In the genomic region with DNA sequence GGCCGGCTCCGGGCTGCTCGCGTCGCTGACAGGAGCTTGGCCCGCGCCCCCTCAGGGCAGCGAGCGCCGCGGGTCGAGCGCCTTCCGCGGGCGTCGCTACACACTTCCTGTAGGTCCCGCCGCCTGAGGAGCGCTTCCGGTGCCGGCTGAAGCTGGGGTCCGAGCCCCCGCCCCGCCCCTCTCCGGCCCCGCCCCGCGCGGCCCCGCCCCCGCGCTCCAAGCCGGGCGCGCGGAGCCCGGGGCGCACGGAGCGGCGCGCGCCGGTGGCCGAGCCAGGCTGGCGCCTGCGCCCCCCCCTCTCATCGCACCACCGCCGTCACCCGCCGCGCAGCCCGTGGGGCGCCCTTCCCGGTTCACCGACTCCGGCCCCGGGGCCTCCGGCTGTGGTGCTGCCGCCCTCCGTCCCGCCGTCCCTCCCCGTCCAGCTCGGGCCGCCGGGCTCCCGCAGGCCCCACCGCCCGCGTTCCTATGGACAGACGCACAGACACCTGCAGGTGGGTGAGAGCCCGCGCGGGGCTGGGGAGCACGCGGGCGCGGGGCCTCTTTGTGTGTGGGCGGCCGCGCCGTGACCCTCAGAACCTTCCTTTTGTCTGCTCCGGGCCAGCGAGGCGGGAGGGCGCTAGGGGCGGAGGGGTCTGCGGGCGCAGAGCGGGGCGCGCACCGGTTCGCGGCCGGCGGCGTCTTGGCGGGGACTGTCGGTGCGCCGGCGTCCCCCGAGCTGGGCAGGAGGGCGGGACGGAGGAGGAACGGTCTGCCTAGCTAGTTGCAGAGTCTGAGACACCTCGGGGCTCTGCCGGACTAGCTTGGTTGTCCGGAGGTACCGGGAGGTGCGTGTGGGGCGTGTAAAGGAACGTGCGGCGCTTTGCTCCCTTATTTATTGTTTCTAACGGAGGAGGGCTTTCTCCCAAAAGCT, we compare ENCODE assay signal across 8 mouse cellular contexts. TPM values are rescaled to one million over a fixed set of nuclear protein-coding genes. Genes with fewer than 3 reads are reported as not detected.
DNase-seq lines count a peak whose midpoint lies in the region; ATAC-seq and TF ChIP-seq lines count a peak whose summit lies in the region.

A gene (plus strand): TSS at position 214 of the 913 bp plus-strand sequence.

- H3K4me1 ChIP-seq in hindbrain, embryonic 15.5 days (replicated peaks): peaks cover 37% of the 10 kb centered on the region

- ATAC-seq in hindbrain, embryonic 15.5 days (ENCODE audit: low FRiP score, low read depth): peak; percentile 92

- WGBS in hindbrain, embryonic 15.5 days: 1% methylated on average over 100 of the region's 120 CpGs
- under 1% methylated on average over 103 of the region's 120 CpGs for WGBS in macrophage (ENCODE audit: missing documents)

- peak within 1 kb of the TSS; percentile 95 for H3K9ac ChIP-seq in hindbrain, embryonic 15.5 days

- peak within 1 kb of the TSS; percentile 96 for H3K4me3 ChIP-seq in hindbrain, embryonic 15.5 days
- peak within 1 kb of the TSS; percentile 96 for H3K4me3 ChIP-seq in left cerebral cortex, adult 2 months
- H3K4me3 ChIP-seq in macrophage (ENCODE audit: inconsistent target): peak within 1 kb of the TSS; percentile 50

- H3K9me3 ChIP-seq in hindbrain, embryonic 15.5 days: no peaks in the 10 kb centered on the region

- H3K36me3 ChIP-seq in hindbrain, embryonic 15.5 days: no peaks in the 10 kb centered on the region
- H3K36me3 ChIP-seq in macrophage (ENCODE audit: inconsistent target): no peaks in the 10 kb centered on the region

- H3K27ac ChIP-seq in hindbrain, embryonic 15.5 days (replicated peaks): peak within 1 kb of the TSS; percentile 96
- H3K27ac ChIP-seq in left cerebral cortex, adult 2 months: peak within 1 kb of the TSS; percentile 80
- no peak within 1 kb of the TSS for H3K27ac ChIP-seq in macrophage

- no peaks in the 10 kb centered on the region for H3K79me2 ChIP-seq in macrophage (ENCODE audit: inconsistent target)

- no peaks in the 10 kb centered on the region for H3K27me3 ChIP-seq in hindbrain, embryonic 15.5 days

- TF ChIP-seq CTCF in left cerebral cortex, adult 2 months (IDR thresholded peaks at IDR 0.05): no peak; the same call in none of the 2 replicates

- peak within 1 kb of the TSS; percentile 80 for H3K4me2 ChIP-seq in hindbrain, embryonic 15.5 days

- peak; percentile 91 for DNase-seq in R1 (ENCODE audit: low read depth, low spot score)
- DNase-seq in cerebellum, postnatal 25 days: peak; percentile 78 to 87
- peak; percentile 55 for DNase-seq in frontal cortex, postnatal 36 days (ENCODE audit: low spot score in 2 of 2)
- DNase-seq in left cerebral cortex, adult 2 months (ENCODE audit: extremely low spot score in 1 of 2, low spot score in 2 of 2): peak; percentile 54 to 75
- peak; percentile 61 for DNase-seq in retina, postnatal 7 days (ENCODE audit: low read depth, low spot score)
- DNase-seq in urinary bladder, adult 18-20 months (ENCODE audit: low spot score in 2 of 2): peak; percentile 52 to 65

- intact Hi-C loops in left cerebral cortex, adult 2 months (cut with DNase I): loop anchor here (5.0 kb wide), 3 partner anchors 131 to 246 kb away; no protein-coding TSS in a partner anchor

RNA-seq across cellular contexts. Expression of the gene that starts here (rescaled TPM):
- polyA plus RNA-seq in hindbrain, embryonic 15.5 days (2015; fragmentation: Nextera tagmentation; extraction: Ambion mirVana): 48.8 and 55.9 TPM in 2 replicates
- 10 to 100 TPM; 12.1 to 13.1 TPM for total RNA-seq in left cerebral cortex, adult 2 months (2021)
- total RNA-seq in macrophage (2018; cell fraction: chromatin; rRNA removed): 1 to 10 TPM in 25 of 26 experiments, under 1 TPM in 1; 0.84 to 8.8 (median 3.5) TPM
- total RNA-seq in macrophage (2018; cell fraction: cytosol; rRNA removed): 1 to 10 TPM in 25 of 26 experiments, under 1 TPM in 1; 0.99 to 3.6 (median 1.9) TPM
- 1 to 10 TPM in 25 of 26 experiments, under 1 TPM in 1; 0.77 to 7.2 (median 3.5) TPM for total RNA-seq in macrophage (2018; cell fraction: nucleus; rRNA removed)
- polyA plus RNA-seq in macrophage (2018): 1.6 to 2.9 TPM (median 2.5 TPM) in 3 replicates

Comparison
In these comparisons a context has a peak if more than half of its experiments do, and no peak if none do; other contexts are left out.
1. RNA of the gene that starts here (polyA plus RNA-seq): 48.8 to 55.9 TPM in hindbrain, embryonic 15.5 days; 1.6 to 2.9 TPM in macrophage; every median in the first group is over 10 times any median in the second.
2. Peak in every context shown above with its lines, with median percentiles within 50 percentile points of each other: DNase-seq and H3K4me3 ChIP-seq.